Mouse (Mus musculus): ENCODE results near the gene F9. TPM values are rescaled to one million over a fixed set of nuclear protein-coding genes. Genes with fewer than 3 reads are reported as not detected.

The F9 gene
- total and polyA plus RNA-seq, 3 experiments, result not detected

DNA sequence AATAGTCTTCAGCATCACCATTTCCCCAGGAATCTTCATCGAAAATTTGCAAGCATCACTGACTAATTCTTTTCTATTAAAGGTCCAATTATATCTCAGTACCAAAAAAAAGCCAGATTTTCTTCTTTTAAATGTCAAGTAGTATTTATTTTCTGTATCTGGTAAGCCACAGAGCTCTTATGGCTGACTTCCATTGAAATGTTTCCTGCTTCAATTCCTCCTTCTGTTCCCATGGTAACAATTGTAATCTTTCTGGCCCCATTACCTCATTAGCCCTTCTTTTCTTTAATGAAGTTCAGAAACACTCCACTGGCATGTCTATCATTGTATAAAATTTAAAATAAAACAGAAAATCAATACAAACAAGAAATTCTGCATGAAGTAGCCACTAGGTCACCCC is 76.1 kb downstream of the F9 start:
- Histone ChIP-seq H3K27ac (ENCODE audit: control insufficient read depth, low read depth, low read length) (no peak overlapping the region), H3K4me3 (ENCODE audit: control insufficient read depth in 1 of 2, insufficient read depth in 1 of 2, low read depth in 2 of 2, low read length in 2 of 2) (no peak overlapping the region), H3K4me1 (ENCODE audit: control insufficient read depth in 1 of 2, insufficient read depth in 2 of 2, low read length in 2 of 2) (no peaks in the 10 kb centered on the region), H3K36me3 (ENCODE audit: control insufficient read depth in 1 of 2, insufficient read depth in 2 of 2, low read length in 2 of 2) (no peaks in the 10 kb centered on the region), H3K79me2 (ENCODE audit: control insufficient read depth, insufficient read depth, low read length, poor library complexity) (no peaks in the 10 kb centered on the region), H3K9ac (ENCODE audit: control insufficient read depth, low read depth, low read length, poor library complexity, severe bottlenecking) (no peak overlapping the region), H3K27me3 (ENCODE audit: control insufficient read depth in 1 of 2, insufficient read depth in 2 of 2, low read length in 2 of 2) (no peaks in the 10 kb centered on the region), H3K9me3 (replicated peaks; ENCODE audit: insufficient read depth, low read length) (no peaks in the 10 kb centered on the region)
- DNase-seq (ENCODE audit: low read depth, low spot score), result no peak
- no peak for TF ChIP-seq TCF12 (IDR thresholded peaks at IDR 0.05; ENCODE audit: low read depth, low read length)
- TF ChIP-seq CHD2 (IDR thresholded peaks at IDR 0.05; ENCODE audit: low read length), result no peak
- TF ChIP-seq TBP (IDR thresholded peaks at IDR 0.05; ENCODE audit: low read depth, low read length), result no peak
- no peak for TF ChIP-seq NRF1 (IDR thresholded peaks at IDR 0.05; ENCODE audit: insufficient read depth, low read depth, low read length, poor library complexity, severe bottlenecking)
- TF ChIP-seq ETS1 (IDR thresholded peaks at IDR 0.05; ENCODE audit: low read depth, low read length), result no peak
- no peak for TF ChIP-seq POLR2A (IDR thresholded peaks at IDR 0.05; ENCODE audit: control insufficient read depth in 1 of 2, insufficient read depth in 1 of 2, low read depth in 1 of 2, low read length in 2 of 2, poor library complexity in 1 of 2)
- no peak for TF ChIP-seq SMC3 (IDR thresholded peaks at IDR 0.05; ENCODE audit: low read depth, low read length)
- no peak for TF ChIP-seq ZNF384 (IDR thresholded peaks at IDR 0.05; ENCODE audit: low read depth, low read length)
- no peak for TF ChIP-seq KAT2A (conservative IDR thresholded peaks at IDR 0.05; ENCODE audit: low read depth, low read length)
- no peak for TF ChIP-seq CHD1 (IDR thresholded peaks at IDR 0.05; ENCODE audit: low read depth, low read length)
- TF ChIP-seq USF2 (IDR thresholded peaks at IDR 0.05; ENCODE audit: borderline replicate concordance in 1 of 2, insufficient read depth in 1 of 2, low read depth in 1 of 2, low read length in 2 of 2), result no peak
- no peak for TF ChIP-seq HCFC1 (IDR thresholded peaks at IDR 0.05; ENCODE audit: low read depth, low read length)

Other genes starting within 250 kb of the F9 start
- not detected in 2 replicates for gene Mcf2, start 179.6 kb downstream of the F9 start, total RNA-seq (2012; rRNA removed)
- gene Mcf2, start 179.6 kb downstream of the F9 start, polyA plus RNA-seq (2012; ENCODE audit: insufficient read depth in 1 of 2, insufficient read length in 2 of 2, low read depth in 1 of 2, low replicate concordance in 2 of 2, missing spikeins in 1 of 2), result not detected